In genomic region chr11:70803711-70804200, GRCm38 (mm10) we compare ENCODE assay signal across 13 mouse cellular contexts. TPM values are rescaled to one million over a fixed set of nuclear protein-coding genes. Genes with fewer than 3 reads are reported as not detected.
DNase-seq lines count a peak whose midpoint lies in the region; ATAC-seq and TF ChIP-seq lines count a peak whose summit lies in the region.
"Had no signal": no experiment of that assay in that cellular context is flagged by ENCODE, and none has a peak within 500 bp of the region (broad histone marks: within the 10 kb centered on the region; RNA-seq: fewer than 3 reads in every experiment).

No protein-coding gene starts in this region.

- peaks cover 0 to 5% of the 10 kb centered on the region in 2 experiments; a peak in 1 of 4 replicates for H3K4me1 ChIP-seq in MEL (ENCODE audit: control insufficient read depth in 1 of 2, insufficient read depth in 2 of 2, low read length in 2 of 2)
- H3K4me1 ChIP-seq in small intestine, adult 2 months (ENCODE audit: control insufficient read depth, insufficient read depth, insufficient read length, low read length) = peaks cover 2% of the 10 kb centered on the region; the same call in 1 of the 2 replicates
- H3K4me1 ChIP-seq in hindbrain, embryonic 12.5 days = no peaks in the 10 kb centered on the region
- no peaks in the 10 kb centered on the region for H3K4me1 ChIP-seq in forebrain, embryonic 13.5 days
- H3K4me1 ChIP-seq: limb, embryonic 13.5 days; neural tube, embryonic 12.5 days had no signal

- H3K27me3 ChIP-seq in MEL (ENCODE audit: control insufficient read depth in 1 of 2, insufficient read depth in 2 of 2, low read length in 2 of 2) = peaks cover 5 to 10% of the 10 kb centered on the region in 2 experiments
- no peaks in the 10 kb centered on the region for H3K27me3 ChIP-seq in small intestine, adult 2 months (ENCODE audit: control insufficient read depth, insufficient read depth, low read length)
- H3K27me3 ChIP-seq in hindbrain, embryonic 12.5 days = no peaks in the 10 kb centered on the region
- no peaks in the 10 kb centered on the region for H3K27me3 ChIP-seq in forebrain, embryonic 13.5 days
- H3K27me3 ChIP-seq: limb, embryonic 13.5 days; neural tube, embryonic 12.5 days had no signal

- H3K36me3 ChIP-seq in MEL (ENCODE audit: control insufficient read depth in 1 of 2, insufficient read depth in 2 of 2, low read length in 2 of 2) = 0 out of 4 replicates have a peak, but pooled peaks cover 0 to 3% of the 10 kb centered on the region in 2 experiments
- no peaks in the 10 kb centered on the region for H3K36me3 ChIP-seq in small intestine, adult 2 months (ENCODE audit: control insufficient read depth, insufficient read depth, low read length)
- H3K36me3 ChIP-seq in hindbrain, embryonic 12.5 days = no peaks in the 10 kb centered on the region
- H3K36me3 ChIP-seq in forebrain, embryonic 13.5 days (ENCODE audit: poor library complexity, severe bottlenecking) = no peaks in the 10 kb centered on the region
- H3K36me3 ChIP-seq: limb, embryonic 13.5 days; neural tube, embryonic 12.5 days had no signal

- no peak overlapping the region for H3K4me2 ChIP-seq in hindbrain, embryonic 12.5 days (replicated peaks)
- H3K4me2 ChIP-seq in forebrain, embryonic 13.5 days = no peak overlapping the region
- H3K4me2 ChIP-seq: limb, embryonic 13.5 days; neural tube, embryonic 12.5 days had no signal

- no peak for TF ChIP-seq CTCF in MEL (IDR thresholded peaks at IDR 0.05 in 2 of 3, conservative IDR thresholded peaks at IDR 0.05 in 1 of 3; ENCODE audit: control insufficient read depth in 1 of 3, insufficient read depth in 1 of 3, low read depth in 2 of 3, low read length in 3 of 3, poor library complexity in 1 of 3, severe bottlenecking in 1 of 3)
- TF ChIP-seq CTCF in small intestine, adult 2 months (IDR thresholded peaks at IDR 0.05; ENCODE audit: extremely low read depth, insufficient read length, insufficient replicate concordance, low read depth, low read length) = no peak

- no peaks in the 10 kb centered on the region for H3K79me2 ChIP-seq in MEL (ENCODE audit: control insufficient read depth, insufficient read depth, low read length, poor library complexity)

- DNase-seq in lung, postnatal 25 days (ENCODE audit: low spot score) = peak; percentile 37
- no peak for DNase-seq in lung, postnatal 14 days
- peak; percentile 59 for DNase-seq in MEL (ENCODE audit: low read depth, low spot score)
- DNase-seq: adrenal gland, postnatal 36 days; cerebellum, postnatal 25 days; gastrocnemius, postnatal 14 days; right cerebral cortex, adult 18-20 months had no signal

- no peaks in the 10 kb centered on the region for H3K9me3 ChIP-seq in MEL (replicated peaks; ENCODE audit: insufficient read depth, low read length)
- H3K9me3 ChIP-seq in hindbrain, embryonic 12.5 days (replicated peaks) = no peaks in the 10 kb centered on the region
- no peaks in the 10 kb centered on the region for H3K9me3 ChIP-seq in forebrain, embryonic 13.5 days (replicated peaks)
- H3K9me3 ChIP-seq: limb, embryonic 13.5 days; neural tube, embryonic 12.5 days had no signal

- TF ChIP-seq EP300 in MEL (IDR thresholded peaks at IDR 0.05; ENCODE audit: low read depth in 1 of 2, low read length in 2 of 2) = no peak

- no peak for TF ChIP-seq POLR2A in MEL (IDR thresholded peaks at IDR 0.05; ENCODE audit: control insufficient read depth in 1 of 2, insufficient read depth in 1 of 2, low read depth in 1 of 2, low read length in 2 of 2, poor library complexity in 1 of 2)
- TF ChIP-seq POLR2A in small intestine, adult 2 months (IDR thresholded peaks at IDR 0.05; ENCODE audit: low read depth, low read length) = no peak

- no peak overlapping the region for H3K9ac ChIP-seq in MEL (ENCODE audit: control insufficient read depth, low read depth, low read length, poor library complexity, severe bottlenecking)
- H3K9ac ChIP-seq in hindbrain, embryonic 12.5 days = no peak overlapping the region
- no peak overlapping the region for H3K9ac ChIP-seq in forebrain, embryonic 13.5 days
- H3K9ac ChIP-seq: limb, embryonic 13.5 days; neural tube, embryonic 12.5 days had no signal

- no peak overlapping the region for H3K4me3 ChIP-seq in MEL (ENCODE audit: control insufficient read depth in 1 of 2, insufficient read depth in 1 of 2, low read depth in 2 of 2, low read length in 2 of 2)
- no peak overlapping the region for H3K4me3 ChIP-seq in small intestine, adult 2 months (ENCODE audit: low read depth, low read length)
- H3K4me3 ChIP-seq in hindbrain, embryonic 12.5 days = no peak overlapping the region
- H3K4me3 ChIP-seq in forebrain, embryonic 13.5 days = no peak overlapping the region
- H3K4me3 ChIP-seq: limb, embryonic 13.5 days; neural tube, embryonic 12.5 days had no signal

- no peak for TF ChIP-seq RAD21 in MEL (IDR thresholded peaks at IDR 0.05; ENCODE audit: low read depth, low read length)

- peak; percentile 85 for ATAC-seq in common myeloid progenitor, adult 5-6 weeks (replicated peaks; ENCODE audit: low read depth, poor library complexity, severe bottlenecking)
- no peak for ATAC-seq in hindbrain, embryonic 12.5 days (ENCODE audit: low FRiP score)
- ATAC-seq in forebrain, embryonic 13.5 days = no peak

- no peak overlapping the region for H3K27ac ChIP-seq in MEL (ENCODE audit: control insufficient read depth, low read depth, low read length)
- H3K27ac ChIP-seq in small intestine, adult 2 months (ENCODE audit: insufficient read depth, low read depth, low read length) = 0 out of 2 replicates have a peak overlapping the region, but pooled peaks have one; percentile 31
- H3K27ac ChIP-seq in hindbrain, embryonic 12.5 days = no peak overlapping the region
- H3K27ac ChIP-seq in forebrain, embryonic 13.5 days = no peak overlapping the region
- H3K27ac ChIP-seq: limb, embryonic 13.5 days; neural tube, embryonic 12.5 days had no signal

- 65% methylated on average over 6 of the region's 6 CpGs for WGBS in small intestine, adult 2 months
- WGBS in hindbrain, embryonic 12.5 days = 83% methylated on average over 6 of the region's 6 CpGs
- 88% methylated on average over 6 of the region's 6 CpGs for WGBS in forebrain, embryonic 13.5 days

TF ChIP-seq in MEL, 35 proteins besides CTCF, POLR2A, EP300 and RAD21:
- TF ChIP-seq SMC3 (IDR thresholded peaks at IDR 0.05; ENCODE audit: low read depth, low read length) (no peak), RCOR1 (IDR thresholded peaks at IDR 0.05; ENCODE audit: low read depth, low read length) (peak; percentile 67), MAX (IDR thresholded peaks at IDR 0.05; ENCODE audit: low read length) (0 out of 2 replicates have a peak, but pooled peaks have one; percentile 13)
TF ChIP-seq in MEL: peak in this region for 2.

RNA-seq across cellular contexts. Expression of gene Scimp, which starts 8.6 kb away (rescaled TPM):
- total RNA-seq in MEL (2012; rRNA removed) = not detected in 2 replicates
- not detected for polyA plus RNA-seq in MEL (2012; ENCODE audit: insufficient read depth in 1 of 2, insufficient read length in 2 of 2, low read depth in 1 of 2, low replicate concordance in 2 of 2, missing spikeins in 1 of 2)
- not detected in 2 replicates for total RNA-seq in common myeloid progenitor, adult 5-6 weeks (2017)
- polyA plus RNA-seq in small intestine, adult 2 months (2012; rRNA removed) = 0.70 and 0.94 TPM in 2 replicates
- not detected in 2 replicates for polyA plus RNA-seq in hindbrain, embryonic 12.5 days (2016; fragmentation: Nextera tagmentation; extraction: Ambion mirVana)
- polyA plus RNA-seq in forebrain, embryonic 13.5 days (2015; fragmentation: Nextera tagmentation; extraction: Ambion mirVana) = not detected in 2 replicates
- polyA plus RNA-seq: neural tube, embryonic 12.5 days had no signal

RNA-seq across cellular contexts. Expression of gene Zfp3, which starts 39.7 kb away (rescaled TPM):
- total RNA-seq in MEL (2012; rRNA removed) = 1.5 TPM in 2 replicates
- polyA plus RNA-seq in MEL (2012; ENCODE audit: insufficient read depth in 1 of 2, insufficient read length in 2 of 2, low read depth in 1 of 2, low replicate concordance in 2 of 2, missing spikeins in 1 of 2) = 1 to 10 TPM in 1 of 2 experiments, not detected in 1; 1.9 TPM
- total RNA-seq in common myeloid progenitor, adult 5-6 weeks (2017) = 2.3 and 4.2 TPM in 2 replicates
- polyA plus RNA-seq in small intestine, adult 2 months (2012; rRNA removed) = 0.61 and 0.72 TPM in 2 replicates
- polyA plus RNA-seq in hindbrain, embryonic 12.5 days (2016; fragmentation: Nextera tagmentation; extraction: Ambion mirVana) = 11.1 and 12.7 TPM in 2 replicates
- polyA plus RNA-seq in forebrain, embryonic 13.5 days (2015; fragmentation: Nextera tagmentation; extraction: Ambion mirVana) = 11.5 and 13.4 TPM in 2 replicates

RNA-seq across cellular contexts. Expression of gene Rabep1, which starts 40.8 kb away (rescaled TPM):
- total RNA-seq in MEL (2012; rRNA removed) = 34.3 and 35.6 TPM in 2 replicates
- polyA plus RNA-seq in MEL (2012; ENCODE audit: insufficient read depth in 1 of 2, insufficient read length in 2 of 2, low read depth in 1 of 2, low replicate concordance in 2 of 2, missing spikeins in 1 of 2) = 10 to 100 TPM; 24.2 to 72.2 TPM
- total RNA-seq in common myeloid progenitor, adult 5-6 weeks (2017) = 63.2 and 68.4 TPM in 2 replicates
- polyA plus RNA-seq in small intestine, adult 2 months (2012; rRNA removed) = 1.1 and 1.7 TPM in 2 replicates
- polyA plus RNA-seq in hindbrain, embryonic 12.5 days (2016; fragmentation: Nextera tagmentation; extraction: Ambion mirVana) = 56.9 and 58.5 TPM in 2 replicates
- 66.6 and 69.6 TPM in 2 replicates for polyA plus RNA-seq in forebrain, embryonic 13.5 days (2015; fragmentation: Nextera tagmentation; extraction: Ambion mirVana)
